Mouse (Mus musculus) spleen, adult 2 months (tissue): ENCODE results near the gene Golgb1.

ENCODE experiments used
- CTCF ChIP-seq: fragments of 200-500 bp; IDR thresholded peaks from 2 replicates; pipeline ENCODE4 v1.5.1; 2011; ENCODE audit warnings: mild to moderate bottlenecking, inconsistent platforms; ENCODE audit not compliant: insufficient read depth, insufficient read length, insufficient replicate concordance; ENCODE audit errors: extremely low read depth
- POLR2A ChIP-seq: fragments of 200-500 bp; IDR thresholded peaks from 2 replicates; pipeline ENCODE4 v1.6.1; 2011; ENCODE audit warnings: low read depth, low read length, inconsistent platforms

- TF ChIP-seq CTCF: no peak
- no peak for TF ChIP-seq POLR2A
Measured at GRCm38 (mm10) chr16:36944895-36945424, 70.0 kb downstream of the Golgb1 start.
